Mouse (Mus musculus) MN1 (cell line): ENCODE results near the gene Zranb3.
"Not testable (repeated sequence)": the region's sequence is repeated elsewhere in the genome, so short reads cannot be mapped to it uniquely, and the experiment has no call there.

Experiments
- DNase-seq: peaks from one replicate; pipeline ENCODE4 v3.0.0-alpha.2; 2016; ENCODE audit warnings: low spot score

The Zranb3 gene

DNA sequence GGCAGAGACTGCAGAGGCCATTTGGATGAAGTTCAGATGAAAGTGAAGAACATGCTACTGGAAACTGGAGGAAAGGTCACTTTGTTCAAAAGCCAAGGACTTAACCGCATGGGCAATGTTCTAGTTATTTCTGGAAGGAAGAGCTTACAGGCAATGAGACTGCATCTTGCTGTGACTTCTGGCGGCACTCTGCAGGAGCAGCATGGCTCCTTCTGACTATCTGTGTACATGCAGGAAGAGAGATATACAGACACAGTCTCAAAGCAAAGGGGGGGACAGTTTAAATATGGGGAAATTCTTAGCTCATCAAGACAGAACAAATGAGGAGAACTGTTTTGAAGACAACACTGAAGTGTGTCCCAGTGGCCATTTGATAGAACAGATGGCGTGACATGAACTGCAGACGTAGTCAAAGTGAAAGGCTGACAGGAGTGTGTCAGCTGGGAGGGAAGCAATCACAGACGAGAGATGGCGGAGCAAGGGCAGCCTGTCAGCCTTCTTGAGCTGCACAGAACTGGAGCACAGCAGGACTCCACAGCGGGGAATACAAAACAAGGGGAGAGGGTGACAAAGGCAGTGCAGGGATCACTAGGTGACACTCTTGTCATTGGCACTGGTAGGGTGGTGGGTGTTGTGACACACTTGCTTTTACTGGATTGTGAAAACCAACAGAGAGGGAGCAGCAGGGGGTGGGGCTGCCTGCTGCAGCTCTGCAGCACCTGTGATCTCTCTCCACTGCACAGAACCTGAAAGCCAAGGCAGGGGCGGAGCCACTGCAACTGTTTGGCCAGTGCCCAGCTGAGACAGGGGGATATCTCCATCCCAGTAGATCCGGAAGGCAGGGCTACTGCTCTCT is 112.7 kb downstream of the Zranb3 start:
- no peak for DNase-seq

DNA sequence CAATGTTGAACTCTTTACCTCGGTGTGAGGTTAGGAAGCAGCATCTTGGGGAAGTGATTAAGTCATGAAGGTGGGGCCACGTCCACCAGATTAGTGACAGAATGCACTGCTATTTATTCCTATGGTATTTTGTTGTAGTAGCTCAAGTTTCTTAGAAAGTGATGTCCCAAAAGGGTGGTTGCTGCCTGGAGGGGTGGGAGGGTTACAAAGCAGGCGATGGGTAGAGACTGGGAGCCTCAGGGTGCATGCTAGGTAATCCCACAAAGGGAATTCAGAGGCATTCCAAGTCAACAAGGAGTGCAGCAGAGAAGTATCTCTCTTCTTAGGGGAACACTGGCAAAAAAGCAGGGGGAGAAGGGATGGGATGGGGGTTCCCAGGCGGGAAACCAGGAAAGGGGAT is 113.5 kb downstream of the Zranb3 start:
- no peak for DNase-seq

DNA sequence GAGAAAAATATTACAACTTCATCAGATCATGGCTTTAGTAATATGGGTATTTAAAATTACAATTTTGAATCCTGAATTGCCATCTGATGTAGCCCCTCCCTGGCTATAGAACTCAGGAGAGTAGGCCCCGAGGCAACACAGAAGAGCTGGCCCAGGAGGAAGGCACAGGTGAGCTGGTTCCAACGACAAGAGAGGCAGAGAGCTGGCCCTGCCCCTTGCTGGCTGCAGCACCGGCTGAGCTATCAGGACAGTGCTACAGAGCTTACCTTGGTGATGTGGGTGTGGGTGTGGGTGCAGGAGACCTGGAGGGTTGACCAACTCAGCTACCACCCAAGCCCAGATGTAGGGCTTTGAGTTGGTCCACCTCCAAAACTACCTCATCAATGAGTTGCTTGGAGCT is 114.6 kb downstream of the Zranb3 start:
- DNase-seq = no peak

DNA sequence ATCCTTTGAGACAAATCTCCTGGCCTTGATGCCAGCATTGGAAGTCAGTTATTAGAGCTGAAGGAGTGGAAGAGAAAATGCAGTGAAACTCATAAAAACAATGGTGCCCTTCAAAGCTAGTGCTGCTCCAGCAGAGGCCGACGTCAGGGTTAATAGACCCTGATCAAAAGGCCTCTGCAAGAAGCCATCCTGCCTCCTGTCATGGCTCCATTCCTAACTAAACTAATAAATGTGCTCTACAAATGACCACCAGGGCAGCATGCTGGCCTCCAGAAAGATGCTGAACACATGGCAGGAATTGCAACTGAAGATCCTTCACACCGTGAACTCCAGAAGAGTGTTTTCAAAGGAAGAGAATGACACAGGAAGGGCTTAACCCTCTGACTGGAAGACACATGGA is 117.5 kb downstream of the Zranb3 start:
- no peak for DNase-seq

DNA sequence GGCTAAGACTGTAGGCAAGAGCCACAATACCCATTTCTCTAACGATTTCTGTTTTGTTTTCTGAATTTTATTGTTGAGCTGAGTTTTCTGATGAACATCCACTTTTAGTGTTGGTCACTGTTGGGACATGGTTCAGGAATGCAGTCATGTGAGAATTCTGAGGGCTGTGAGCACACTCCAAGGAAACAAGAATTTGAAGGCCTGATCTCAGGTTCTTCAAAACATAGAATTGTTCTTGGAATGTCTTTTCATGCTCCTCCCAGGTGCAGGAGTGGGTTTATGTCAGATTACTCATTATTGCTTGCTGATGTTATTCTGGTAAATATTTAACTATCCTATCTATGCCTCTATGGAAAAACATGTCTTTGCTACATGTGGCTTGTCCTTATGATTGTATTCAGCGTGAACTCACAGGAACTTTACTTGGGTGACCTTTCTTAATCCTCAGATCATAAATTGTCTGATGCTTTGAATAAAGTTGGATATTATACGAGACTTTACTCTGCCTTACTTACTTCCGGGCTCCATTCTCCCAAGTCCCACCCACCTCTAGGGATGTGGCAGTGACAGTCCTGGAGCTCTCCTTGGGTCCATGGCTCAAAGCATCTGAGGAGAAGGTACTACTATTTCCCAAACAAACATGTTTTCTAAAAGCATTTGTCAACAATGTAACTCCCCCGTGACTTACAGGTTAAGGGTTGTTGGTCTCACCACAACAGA is 119.4 kb downstream of the Zranb3 start:
- DNase-seq = no peak

DNA sequence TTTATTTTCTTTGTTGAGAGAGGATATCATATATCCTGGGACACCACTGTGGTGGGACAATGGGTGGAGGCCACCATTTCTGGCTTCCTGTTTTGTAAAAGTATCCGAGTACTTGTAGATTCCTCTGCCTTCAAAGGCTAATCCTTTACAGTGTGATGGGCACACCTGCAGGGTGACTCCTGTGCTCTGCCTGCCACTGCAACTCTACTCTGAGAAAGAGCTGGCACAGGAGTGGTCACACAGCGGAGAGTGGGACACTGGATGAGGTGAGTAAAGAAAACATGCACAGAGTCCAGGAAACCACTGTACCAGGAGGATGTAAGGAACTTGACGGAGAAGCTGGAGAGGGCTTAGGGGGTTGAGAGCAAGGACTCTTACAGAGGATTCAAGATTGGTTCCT is 120.6 kb downstream of the Zranb3 start:
- no peak for DNase-seq

DNA sequence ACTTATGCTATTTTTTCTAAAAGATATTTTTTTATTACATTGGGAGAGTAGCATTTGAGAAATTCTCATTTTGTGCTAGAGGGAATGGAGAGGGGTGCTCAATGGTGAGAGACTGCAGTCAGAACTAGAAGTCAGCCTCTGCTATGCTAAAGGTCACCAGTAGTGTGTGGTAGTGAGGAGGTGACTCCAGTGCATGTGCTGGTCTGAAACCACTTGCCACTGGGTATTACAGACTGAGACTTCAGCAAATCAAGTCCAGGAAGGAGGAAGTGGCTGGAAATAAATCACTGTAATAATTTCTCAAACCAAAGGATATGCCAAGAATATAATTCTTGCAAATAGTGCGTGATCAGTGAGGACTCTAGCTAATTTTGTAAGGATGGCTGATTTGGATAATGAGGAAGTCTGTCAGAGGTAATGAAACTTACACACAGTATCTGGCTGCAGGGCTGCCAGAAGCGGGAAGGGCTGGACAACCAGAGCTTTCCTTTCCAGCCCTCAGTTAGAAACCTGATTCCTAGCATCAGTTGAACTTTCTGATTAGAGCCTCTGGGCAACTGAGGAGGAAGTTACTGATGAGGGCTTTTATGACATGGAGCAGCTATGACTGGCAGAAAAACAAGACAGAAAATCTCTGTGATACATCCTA is 121.8 kb downstream of the Zranb3 start:
- DNase-seq = no peak

DNA sequence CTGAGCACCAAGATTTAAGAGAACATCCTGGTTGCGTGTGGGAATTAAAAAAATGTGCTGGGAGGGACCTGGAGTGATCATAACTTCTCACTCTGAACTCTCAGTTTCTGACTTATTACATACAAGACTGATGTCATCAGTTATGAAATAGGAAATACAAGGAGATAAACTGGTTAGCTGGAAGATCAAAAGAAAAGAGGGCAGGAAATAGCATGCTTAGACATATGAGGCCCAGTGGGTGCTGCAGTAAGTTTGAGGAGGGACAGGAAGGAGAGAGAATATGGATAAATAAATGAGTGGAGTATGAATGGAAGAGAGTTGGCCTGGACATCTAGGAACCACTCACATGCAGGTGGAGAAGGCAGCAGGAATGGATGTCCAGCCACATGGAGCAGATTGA is 124.7 kb downstream of the Zranb3 start:
- no peak for DNase-seq

DNA sequence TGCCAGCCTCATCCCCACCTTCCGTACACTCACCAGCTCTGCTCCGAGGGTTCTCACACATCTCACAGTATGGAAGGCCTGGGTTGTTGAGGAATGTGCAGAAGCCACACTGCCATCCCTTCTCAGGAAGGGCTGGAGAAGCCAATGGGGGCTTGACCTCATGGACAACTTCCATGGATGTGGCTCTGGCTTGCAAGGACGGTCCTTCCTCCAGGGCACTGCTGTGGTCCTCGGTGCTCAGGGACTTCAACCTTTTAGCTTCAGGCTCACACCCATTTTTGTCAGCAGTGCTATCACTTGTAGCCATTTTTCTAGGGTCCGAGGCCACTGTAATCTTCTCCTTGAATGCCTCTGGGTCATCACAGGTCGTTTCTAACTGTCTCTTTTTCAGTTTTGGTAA is 126.7 kb downstream of the Zranb3 start:
- DNase-seq = no peak

DNA sequence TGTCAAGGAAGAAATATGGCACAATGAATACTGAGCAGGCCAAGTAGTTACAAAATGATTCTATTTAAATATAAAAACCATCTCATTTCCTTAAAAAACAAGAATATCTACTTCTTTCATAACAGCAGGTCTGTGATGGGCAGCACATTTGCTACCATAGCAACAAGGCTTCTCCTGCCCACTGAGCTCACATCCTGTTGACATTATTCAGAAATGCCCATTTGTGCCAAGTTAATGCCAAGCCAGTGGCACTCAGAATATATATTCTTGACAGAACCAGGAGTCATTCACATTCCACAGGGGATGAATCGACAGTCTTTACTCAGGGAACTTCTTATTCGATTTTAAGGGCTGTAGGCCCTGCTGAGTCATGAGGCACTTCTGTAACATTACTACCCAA is 127.2 kb downstream of the Zranb3 start:
- DNase-seq = peak; percentile 31

DNA sequence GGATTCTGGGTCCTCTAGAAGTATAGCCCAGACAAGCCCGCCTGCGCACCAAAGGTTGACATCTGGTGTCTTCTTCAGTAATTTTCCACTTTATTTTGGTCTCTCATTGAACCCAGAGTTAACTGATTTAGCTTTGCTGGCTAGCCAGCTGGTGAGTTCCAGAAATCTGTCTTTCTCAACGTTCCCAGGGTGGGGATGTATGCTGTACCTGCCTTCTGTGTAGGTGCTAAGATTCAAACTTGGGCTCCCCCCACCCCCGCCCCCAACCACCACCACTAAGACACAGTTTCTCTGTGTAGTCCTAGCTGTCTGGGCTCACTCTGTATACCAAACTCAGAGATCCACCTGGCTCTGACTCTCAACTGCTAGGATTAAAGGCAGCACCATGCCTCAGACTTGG is 128.8 kb downstream of the Zranb3 start:
- no peak for DNase-seq

DNA sequence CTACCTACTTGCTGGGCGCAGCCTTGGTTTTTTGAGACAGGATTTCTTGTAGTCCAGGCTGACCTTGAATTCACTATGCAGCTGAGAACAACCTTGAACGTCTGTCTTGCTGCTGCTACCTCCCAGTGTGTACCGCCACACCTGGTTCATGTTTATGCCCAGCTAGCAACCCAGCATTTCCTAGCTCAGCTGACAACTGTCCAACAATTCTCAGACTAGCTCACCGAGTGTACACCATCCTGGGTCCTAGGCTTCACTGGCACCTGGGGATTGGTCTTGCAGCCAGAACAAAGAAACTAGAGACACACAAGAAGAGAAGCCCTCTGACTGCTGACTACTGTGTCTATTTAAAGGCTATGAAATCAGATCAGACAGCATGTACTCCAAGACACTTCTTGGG is 132.0 kb downstream of the Zranb3 start:
- no peak for DNase-seq

DNA sequence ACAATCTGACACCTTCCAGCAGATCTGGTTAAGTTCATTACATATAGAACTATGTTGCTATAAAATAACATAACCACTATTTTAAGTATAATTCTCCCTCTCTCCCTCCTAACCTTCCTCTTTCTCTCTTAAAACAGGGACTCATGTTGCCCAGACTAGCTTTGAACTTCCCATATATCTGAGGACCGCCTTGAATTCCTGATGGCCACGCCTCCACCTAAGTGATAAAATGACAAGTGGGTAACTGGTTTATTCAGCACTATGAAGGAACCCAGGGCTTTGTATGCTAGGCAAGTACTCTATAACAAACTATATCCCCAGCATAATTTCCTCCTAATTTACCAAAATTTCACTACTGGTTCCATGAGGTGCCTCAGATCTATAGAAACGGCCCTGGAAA is 139.5 kb downstream of the Zranb3 start:
- DNase-seq = no peak

DNA sequence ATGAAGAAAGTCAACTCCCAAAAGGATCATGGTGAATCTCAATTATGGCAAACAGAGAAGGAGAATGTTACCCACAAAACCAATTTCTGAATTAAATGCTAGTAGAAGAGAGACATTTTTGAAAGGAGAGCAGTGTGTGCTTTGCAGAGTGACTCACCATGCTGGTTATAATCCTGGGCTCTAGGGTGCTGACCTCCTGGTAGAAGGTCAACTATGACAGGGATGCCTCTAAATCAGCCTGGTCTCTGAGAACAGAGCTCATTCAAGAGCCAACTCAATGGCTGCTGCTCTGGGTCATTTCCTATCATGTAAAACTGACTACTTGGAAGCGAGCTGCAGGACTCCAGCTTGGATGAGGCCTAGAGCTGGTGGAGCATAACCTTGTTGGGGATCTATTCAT is 141.7 kb downstream of the Zranb3 start:
- DNase-seq = no peak

DNA sequence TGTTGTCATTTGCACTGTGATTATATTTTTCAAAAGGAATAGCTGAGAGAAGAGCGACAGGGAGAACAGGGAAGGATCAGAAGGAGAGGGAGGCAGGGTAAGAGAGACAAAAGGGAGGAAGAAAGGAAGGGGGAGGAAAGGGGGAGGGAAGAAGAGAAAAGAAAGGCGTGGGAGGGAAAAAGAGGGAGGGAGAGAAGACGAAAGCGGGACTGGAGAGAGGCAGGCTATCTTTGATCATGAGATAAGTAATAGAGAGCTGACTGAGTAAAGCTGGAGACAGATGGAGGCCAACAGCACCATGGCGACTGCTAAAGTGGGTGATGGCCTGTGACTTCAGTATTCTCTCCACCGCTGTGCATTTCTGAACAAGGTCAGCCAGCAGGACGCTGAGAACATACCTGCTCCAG is 143.5 kb downstream of the Zranb3 start:
- peak; percentile 14 for DNase-seq

DNA sequence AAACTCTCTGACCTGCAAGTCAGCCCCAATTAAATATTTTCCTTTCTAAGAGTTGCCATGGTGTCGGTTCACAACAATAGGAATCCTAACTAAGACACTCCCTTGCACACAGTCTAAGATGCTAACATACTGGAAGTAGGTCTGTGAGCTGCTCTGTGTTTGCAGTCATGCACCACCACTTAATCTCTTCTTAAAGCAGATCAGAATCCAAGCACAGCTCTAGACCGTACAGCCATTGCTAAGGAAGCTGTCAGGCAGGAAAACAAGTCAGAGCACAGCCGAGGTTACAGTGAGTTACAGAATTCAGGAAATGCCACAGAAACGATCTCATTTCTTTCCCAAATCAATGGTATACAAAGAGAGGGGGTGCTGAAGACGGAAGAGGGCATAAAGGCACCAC is 144.0 kb downstream of the Zranb3 start:
- peak; percentile 12 for DNase-seq

DNA sequence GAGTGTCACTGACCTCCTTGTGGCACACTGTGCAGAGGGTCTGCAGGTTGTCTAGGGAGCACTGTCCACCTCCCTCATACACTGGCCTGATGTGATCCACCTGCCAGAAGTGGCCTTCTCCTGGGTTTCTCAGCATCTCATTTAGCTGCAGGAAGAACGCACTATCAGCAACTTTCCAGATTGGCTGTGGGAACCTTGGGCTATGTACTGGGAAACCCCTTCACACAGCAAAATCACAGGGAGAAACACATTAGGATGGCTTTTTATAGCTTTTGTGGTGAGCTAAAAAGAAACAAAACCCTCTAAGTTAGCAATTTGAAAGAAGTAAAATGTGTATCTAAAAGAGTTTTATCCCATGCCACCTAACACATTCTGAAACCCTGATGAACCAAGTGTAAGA is 146.3 kb downstream of the Zranb3 start:
- DNase-seq = no peak

DNA sequence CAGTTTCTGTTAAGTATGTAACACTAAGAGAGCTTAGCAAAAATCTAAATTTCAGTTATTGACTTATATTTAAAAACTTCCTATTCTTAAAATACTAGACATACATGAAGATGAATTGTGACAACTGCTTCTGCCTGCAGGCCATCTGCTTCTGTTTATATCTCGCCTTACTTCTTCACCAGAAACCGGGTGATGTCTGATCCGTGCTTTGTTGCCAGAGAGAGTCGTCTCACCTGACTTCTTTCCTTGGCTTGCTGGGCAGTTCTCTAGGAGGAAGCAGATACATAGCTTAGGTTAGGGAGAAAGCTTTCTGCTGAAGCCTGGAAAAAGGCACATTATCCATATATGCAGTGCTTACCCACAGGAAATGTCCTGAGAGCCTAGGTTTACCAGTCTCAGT is 148.0 kb downstream of the Zranb3 start:
- DNase-seq = no peak

DNA sequence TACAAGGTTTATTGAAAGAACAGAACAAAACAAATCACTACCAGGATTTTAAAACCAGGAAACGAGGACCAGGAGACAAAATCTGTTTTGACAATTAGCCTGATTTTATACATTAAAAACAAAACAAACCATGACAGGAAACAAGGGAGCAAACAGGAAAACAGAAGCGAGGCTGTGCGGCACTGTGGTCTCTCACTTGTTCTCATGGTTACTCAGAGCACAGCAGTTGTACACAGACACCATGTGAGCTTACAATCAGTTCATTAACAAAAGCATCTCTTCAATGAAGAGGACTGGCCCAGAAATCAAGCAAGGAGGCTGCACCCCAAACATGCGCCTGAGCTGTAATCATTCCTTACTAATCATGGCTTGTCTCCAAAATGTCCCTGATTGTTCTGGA is 148.6 kb downstream of the Zranb3 start:
- DNase-seq = not testable (repeated sequence)

DNA sequence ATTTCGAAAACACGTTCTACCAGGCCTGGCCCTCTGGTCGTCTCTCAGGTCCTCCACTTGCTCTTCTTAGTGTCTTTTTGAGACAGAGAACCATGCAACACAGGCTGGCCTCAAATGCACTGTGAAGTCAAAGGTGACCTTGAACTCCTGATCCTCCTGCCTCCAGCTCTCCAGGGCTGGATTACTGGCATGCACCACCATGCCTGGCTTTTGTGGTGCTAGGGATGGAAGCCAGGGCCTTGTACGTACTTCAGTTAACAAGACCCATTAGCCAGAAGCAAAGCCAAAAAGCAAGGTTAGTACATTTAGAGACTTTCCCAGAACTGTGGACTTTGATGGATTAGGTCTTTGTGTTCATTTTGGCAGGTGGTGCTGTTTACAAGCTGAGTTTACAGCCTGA is 150.6 kb downstream of the Zranb3 start:
- no peak for DNase-seq

DNA sequence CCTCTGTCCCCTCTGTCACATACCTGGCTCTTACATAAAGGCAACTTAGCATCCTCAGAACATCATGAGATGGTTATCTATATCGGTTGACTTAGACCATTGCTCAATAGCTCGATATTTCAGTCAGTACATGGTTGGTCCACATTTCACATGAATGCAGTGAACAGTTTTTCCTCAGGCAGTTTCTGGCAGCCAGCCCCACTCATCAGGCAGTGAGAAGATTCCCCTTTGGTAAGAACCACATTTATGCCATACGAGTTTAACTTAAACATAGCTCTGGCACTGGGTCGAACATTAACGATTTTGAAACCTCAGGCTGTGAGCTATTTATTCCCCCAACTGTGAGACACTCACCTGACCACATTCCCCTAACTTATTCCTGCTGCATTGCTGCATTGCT is 154.1 kb downstream of the Zranb3 start:
- no peak for DNase-seq

DNA sequence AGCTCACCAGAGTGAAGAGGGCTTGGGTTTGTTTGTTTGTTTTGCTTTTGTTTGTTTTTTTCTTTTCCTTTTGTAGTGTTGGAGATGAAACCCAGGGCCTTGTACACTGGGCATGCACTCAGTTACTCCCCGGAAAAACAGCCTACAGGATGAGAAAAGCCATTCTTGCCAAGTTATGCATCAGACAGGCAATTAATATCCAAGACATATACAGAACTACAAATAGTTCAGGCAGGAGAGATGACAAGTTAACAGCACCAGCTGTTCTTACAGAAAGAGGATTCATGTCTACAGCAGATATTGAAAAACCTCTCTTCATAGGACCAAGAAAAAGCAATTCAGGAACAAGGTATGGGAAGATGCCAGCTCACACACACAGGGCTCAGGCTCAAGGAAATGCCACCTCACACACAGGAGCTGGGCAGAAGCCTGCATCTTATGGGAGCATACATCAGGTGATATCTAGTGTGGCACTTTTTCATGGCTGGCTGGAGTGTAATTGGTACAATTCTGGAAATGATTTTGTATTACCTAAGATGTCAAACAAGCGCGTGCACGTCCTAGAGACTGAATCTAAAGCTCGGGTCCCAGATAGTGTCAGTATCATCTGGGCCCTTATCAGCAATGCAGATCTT is 156.1 kb downstream of the Zranb3 start:
- no peak for DNase-seq
